Mouse (Mus musculus): Measurements from ENCODE around the gene Lbhd1. TPM values are rescaled to one million over a fixed set of nuclear protein-coding genes. Genes with fewer than 3 reads are reported as not detected.

The Lbhd1 gene
- polyA plus RNA-seq, 1 experiment from 2014 or later: 2.5 TPM

DNA sequence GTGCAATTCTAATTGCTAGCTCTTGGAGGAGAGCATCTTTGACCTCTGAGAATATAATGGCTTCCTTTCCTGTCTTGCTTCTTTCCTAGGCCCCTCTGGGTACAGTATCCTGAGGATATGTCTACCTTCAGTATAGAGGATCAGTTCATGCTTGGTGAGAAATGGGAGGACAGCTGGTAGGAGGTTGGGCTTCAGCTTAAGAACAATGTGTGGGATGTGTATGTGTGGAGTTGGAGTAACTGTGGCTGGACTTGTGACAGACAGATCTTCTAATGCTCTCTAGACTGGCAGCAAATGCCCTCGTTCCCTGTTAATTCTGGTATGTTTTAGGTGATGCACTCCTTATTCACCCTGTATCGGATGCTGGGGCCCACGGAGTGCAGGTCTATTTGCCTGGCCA is 30.7 kb downstream of the Lbhd1 start:
- 89% methylated on average over 3 of the region's 3 CpGs for WGBS (ENCODE audit: missing documents)
- no peaks in the 10 kb centered on the region for H3K79me2 ChIP-seq (ENCODE audit: inconsistent target)
- H3K27ac ChIP-seq: no peak overlapping the region
- peaks cover 66% of the 10 kb centered on the region for H3K36me3 ChIP-seq (ENCODE audit: inconsistent target)
- no peak overlapping the region for H3K4me3 ChIP-seq (ENCODE audit: inconsistent target)

DNA sequence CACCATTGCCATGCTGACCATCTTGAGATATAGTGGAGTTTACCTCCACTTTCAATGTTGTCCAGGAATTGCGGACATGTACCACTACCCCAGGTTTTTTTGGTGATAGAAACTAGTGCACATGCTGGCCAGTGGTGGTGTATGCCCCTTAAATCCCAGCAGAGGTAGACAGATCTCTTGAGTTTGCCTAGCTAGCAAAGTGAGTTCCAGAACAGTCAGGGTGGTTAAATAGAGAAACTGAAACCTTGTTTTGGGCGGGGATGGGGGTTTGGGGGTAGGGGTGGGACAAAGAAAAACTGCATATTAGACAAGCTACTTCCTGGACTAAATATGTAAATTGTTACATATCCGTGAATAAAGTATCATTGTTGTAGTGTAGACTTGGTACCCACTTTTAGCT is 35.5 kb downstream of the Lbhd1 start:
- H3K4me3 ChIP-seq (ENCODE audit: inconsistent target): no peak overlapping the region
- H3K36me3 ChIP-seq (ENCODE audit: inconsistent target): peaks cover 25% of the 10 kb centered on the region
- no peak overlapping the region for H3K27ac ChIP-seq
- WGBS (ENCODE audit: missing documents): 75% methylated on average over 2 of the region's 3 CpGs
- H3K79me2 ChIP-seq (ENCODE audit: inconsistent target): peaks cover 34% of the 10 kb centered on the region

DNA sequence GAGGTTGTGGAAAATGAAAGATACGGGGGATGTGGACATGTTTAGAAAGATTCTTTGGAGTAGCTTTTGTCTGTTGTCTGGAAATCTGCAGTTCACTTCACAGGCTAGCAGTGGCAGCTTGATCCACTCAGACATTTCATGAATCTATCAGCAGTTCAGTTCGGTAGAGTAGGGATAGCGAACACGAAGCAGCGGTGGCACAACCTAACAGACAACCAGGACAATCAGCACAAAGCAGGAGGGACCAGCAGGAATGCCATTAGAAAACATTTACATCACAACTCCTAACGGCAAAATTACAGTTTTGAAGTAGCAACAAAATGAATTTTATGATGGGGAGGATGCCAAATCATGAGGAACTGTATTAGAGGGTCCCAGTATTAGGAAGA is 36.1 kb downstream of the Lbhd1 start:
- 77% methylated on average over 5 of the region's 6 CpGs for WGBS (ENCODE audit: missing documents)
- Histone ChIP-seq H3K79me2 (ENCODE audit: inconsistent target) (peaks cover 41% of the 10 kb centered on the region), H3K27ac (peak overlapping the region; percentile 49), H3K36me3 (ENCODE audit: inconsistent target) (peaks cover 18% of the 10 kb centered on the region), H3K4me3 (ENCODE audit: inconsistent target) (no peak overlapping the region)

DNA sequence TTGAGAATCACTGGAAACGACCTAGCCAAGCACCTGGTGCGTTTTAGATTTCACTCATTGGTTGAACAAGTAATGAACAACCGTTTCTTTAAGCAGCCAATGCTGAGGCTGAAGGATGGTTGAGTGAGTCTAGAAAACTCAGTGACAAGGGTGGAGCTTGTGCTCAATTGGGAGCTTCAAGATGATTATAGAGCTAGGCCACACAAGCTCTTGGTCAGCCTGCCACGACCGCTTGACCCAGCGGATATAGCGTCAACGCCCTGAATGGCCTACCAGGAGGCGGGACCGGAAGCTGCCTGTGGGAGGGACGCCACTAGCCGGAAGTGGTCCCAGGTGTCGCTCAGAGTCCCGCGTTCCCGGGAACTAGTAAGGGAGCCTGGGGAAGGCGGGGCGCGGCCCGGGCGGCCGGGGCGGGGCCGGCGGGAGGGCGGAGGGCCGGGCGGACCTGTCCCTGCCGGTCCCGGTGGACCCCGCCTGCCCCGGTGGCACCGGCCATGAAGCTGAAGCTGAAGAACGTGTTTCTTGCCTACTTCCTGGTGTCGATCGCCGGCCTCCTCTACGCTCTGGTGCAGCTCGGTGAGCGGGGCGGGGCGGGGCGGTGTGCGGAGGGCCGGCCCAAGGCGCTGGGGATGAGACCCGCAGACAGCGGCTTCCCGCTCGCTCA is 36.7 kb downstream of the Lbhd1 start, which contains the start of gene B3gat3:
TSS of gene B3gat3 (plus strand) at position 302 of the 664 bp plus-strand sequence.
- Histone ChIP-seq H3K27ac (peak within 1 kb of the TSS; percentile 81), H3K4me3 (ENCODE audit: inconsistent target) (peak within 1 kb of the TSS; percentile 93), H3K36me3 (ENCODE audit: inconsistent target) (peaks cover 14% of the 10 kb centered on the region), H3K79me2 (ENCODE audit: inconsistent target) (peaks cover 44% of the 10 kb centered on the region)
- under 1% methylated on average over 48 of the region's 50 CpGs for WGBS (ENCODE audit: missing documents)

DNA sequence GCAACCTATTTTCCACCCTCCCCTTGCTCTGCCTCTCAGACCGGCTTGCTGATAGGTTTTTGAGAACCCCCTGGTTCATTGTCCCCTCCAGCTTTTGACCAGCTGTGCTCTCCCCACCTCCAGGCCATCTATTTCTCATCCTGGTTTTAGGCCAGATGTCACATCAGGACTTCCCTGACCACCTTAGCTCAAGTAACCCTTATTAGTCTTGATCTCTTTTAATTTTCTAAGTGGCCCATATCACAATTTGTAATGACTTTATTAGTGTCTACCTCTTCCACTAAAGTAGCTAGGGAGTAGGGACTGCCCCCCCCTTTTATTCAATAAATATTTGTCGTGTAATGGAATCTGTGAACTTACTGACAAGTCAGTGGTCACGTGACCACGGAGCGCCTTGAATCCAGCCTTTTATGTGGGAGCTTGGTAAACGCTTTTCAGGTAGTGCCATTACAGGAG is 37.3 kb downstream of the Lbhd1 start:
- Histone ChIP-seq H3K27ac (peak overlapping the region; percentile 81), H3K4me3 (ENCODE audit: inconsistent target) (peak overlapping the region; percentile 93), H3K79me2 (ENCODE audit: inconsistent target) (peaks cover 47% of the 10 kb centered on the region), H3K36me3 (ENCODE audit: inconsistent target) (peaks cover 14% of the 10 kb centered on the region)
- 1% methylated on average over 6 of the region's 6 CpGs for WGBS (ENCODE audit: missing documents)

DNA sequence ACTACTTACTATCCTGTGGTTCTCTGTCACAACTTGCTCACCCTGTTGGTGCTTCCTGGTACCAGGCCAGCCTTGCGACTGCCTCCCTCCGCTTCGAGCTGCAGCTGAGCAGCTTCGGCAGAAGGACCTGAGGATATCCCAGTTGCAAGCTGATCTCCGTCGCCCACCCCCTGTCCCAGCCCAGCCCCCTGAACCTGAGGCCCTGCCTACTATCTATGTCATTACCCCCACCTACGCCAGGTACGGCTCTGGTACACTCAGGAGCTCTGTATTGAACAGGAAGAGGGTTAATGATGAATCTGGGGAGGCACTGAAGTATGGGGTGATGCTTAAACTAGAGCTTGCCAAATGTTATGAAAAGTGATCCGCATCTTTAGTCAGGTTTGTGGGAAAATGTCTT is 38.2 kb downstream of the Lbhd1 start:
- 0 out of 2 replicates have a peak overlapping the region, but pooled peaks have one; percentile 81 for H3K27ac ChIP-seq

DNA sequence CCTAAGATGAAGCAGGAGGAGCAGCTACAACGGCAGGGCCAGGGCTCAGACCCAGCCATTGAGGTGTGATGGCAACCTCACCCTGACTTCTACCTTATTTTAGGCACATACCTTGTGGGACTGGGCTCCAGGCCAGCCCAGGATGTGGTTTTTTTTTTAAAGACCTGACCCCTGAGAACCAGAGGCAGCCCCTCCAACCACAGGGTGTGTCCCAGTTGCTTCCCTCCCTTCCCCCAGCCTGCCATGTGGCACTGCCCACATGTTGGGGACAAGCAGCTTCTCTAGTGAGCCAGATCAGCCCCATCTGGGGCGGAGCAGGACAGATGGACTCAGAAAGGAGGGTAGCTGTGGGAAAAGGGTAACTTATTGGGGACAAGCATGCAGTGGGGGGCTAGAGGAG is 43.2 kb downstream of the Lbhd1 start:
- H3K36me3 ChIP-seq (ENCODE audit: inconsistent target): peaks cover 18% of the 10 kb centered on the region; the same call in 1 of the 2 replicates
- H3K27ac ChIP-seq: no peak overlapping the region
- H3K79me2 ChIP-seq (ENCODE audit: inconsistent target): peaks cover 49% of the 10 kb centered on the region
- 32% methylated on average over 2 of the region's 2 CpGs for WGBS (ENCODE audit: missing documents)
- no peak overlapping the region for H3K4me3 ChIP-seq (ENCODE audit: inconsistent target)

More for the DNA sequence above, 38.2 kb downstream of the Lbhd1 start:
- Histone ChIP-seq H3K79me2 (ENCODE audit: inconsistent target) (peaks cover 47% of the 10 kb centered on the region), H3K36me3 (ENCODE audit: inconsistent target) (peaks cover 15% of the 10 kb centered on the region; the same call in 1 of the 2 replicates), H3K4me3 (ENCODE audit: inconsistent target) (peak overlapping the region; percentile 93)
- 72% methylated on average over 8 of the region's 9 CpGs for WGBS (ENCODE audit: missing documents)

DNA sequence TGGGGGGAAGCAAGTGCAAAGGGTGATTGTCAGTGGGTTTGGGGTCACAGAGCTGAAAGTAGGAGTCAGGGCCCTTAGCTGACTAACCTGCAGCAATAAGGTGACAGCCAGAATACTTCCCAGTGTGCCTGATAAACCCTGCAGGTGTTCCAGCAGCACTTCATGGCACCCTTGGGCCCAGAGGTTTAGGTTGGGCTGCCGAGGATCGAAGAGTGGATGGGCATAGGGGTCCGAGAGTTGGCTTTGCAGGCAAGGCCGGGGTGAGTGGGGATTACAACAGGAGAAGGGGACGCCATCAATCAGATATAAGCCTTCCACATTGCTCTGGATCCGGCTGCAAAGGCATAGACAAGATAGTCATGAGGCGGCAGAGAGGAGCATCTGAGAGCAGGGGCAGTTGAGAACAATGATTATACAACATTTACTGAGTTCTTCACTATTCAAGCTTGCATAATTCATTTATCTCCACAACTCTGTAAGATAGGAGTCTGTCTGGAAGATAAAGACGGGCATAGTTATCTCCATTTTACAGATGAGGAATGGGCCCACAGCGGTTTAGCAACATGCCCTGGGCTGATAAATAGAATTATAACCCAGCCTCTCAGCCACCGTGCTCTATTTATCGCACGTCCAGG is 44.5 kb downstream of the Lbhd1 start:
- Histone ChIP-seq H3K79me2 (ENCODE audit: inconsistent target) (peaks cover 36% of the 10 kb centered on the region), H3K27ac (no peak overlapping the region), H3K4me3 (ENCODE audit: inconsistent target) (no peak overlapping the region), H3K36me3 (ENCODE audit: inconsistent target) (peaks cover 21% of the 10 kb centered on the region; the same call in 1 of the 2 replicates)
- WGBS (ENCODE audit: missing documents): 94% methylated on average over 12 of the region's 12 CpGs

DNA sequence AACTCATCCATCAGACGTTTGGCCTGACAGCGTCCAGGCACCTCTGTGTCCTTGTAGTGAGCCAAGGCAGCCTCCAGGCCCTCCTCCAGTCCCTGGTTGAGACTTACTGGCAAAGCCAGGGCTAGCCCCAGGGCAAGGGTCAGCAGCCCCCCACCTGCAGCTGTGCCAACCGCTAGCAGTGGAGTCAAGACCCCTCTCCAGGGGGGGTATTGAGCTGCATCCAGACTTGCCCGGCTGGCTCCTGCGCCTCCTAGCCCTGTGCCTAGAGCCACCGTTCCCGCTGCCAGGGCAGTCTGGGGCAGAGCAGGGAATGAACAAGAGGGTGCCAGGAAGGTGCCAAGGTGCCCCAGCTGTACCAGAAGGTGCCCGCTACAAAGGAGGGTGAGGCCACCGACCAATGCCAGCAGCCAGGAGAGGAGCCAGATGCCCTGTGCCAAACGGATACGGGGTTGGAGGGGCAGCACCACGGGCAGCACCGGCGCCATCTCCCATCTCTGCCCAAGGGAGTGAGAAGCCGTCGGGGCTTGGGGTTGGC is 45.2 kb downstream of the Lbhd1 start:
- Histone ChIP-seq H3K36me3 (ENCODE audit: inconsistent target) (peaks cover 28% of the 10 kb centered on the region), H3K4me3 (ENCODE audit: inconsistent target) (peak overlapping the region; percentile 67), H3K79me2 (ENCODE audit: inconsistent target) (peaks cover 29% of the 10 kb centered on the region), H3K27ac (no peak overlapping the region)
- 54% methylated on average over 16 of the region's 16 CpGs for WGBS (ENCODE audit: missing documents)

DNA sequence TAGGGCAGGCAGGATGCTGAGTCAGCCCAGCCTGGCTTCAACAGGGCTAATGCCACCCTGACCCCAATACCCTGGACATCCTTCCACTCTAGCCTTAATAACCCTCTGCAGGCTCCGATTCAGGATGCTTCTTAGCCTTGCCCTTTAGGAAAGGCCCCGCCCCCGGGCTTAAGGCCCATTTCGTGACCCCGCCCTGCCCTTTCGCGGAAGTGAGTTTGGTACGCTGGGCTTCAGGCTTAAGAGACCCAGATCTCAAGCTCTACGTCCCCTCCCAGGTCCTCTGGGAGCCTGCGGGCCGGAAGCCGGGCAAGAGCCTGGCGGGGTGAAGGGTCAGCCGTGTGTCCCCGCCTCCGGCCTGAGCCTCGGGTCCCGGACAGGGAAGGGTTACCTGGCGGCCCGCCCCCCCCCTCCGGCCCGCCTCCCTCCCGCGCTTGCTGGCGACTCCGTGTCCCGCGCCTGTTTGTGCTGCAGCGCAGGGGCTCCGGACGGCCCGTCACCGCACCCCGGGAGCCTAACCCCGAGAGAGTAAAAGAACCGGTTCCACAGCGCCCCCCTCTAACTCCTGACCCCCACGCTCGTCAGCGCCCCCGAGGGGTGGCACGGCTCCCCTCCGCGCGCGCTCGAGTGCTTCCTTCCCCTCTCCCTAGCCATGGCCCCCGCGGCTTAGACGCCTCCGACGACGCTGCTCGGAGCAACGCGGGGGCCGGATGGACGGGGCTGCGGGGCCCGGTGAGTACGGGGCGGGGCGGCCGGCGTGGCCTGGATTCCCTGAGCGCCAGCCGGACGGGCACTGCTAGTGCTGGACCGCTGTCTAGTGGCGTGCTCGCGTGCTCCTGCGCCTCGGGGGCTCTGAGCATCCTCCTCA is 45.9 kb downstream of the Lbhd1 start, which contains the start of the genes Rom1 and Eml3:
TSS of gene Rom1 (minus strand) at position 133 of the 865 bp plus-strand sequence.
TSS of gene Eml3 (plus strand) at position 329 of the 865 bp plus-strand sequence.
- Histone ChIP-seq H3K79me2 (ENCODE audit: inconsistent target) (peaks cover 22% of the 10 kb centered on the region; the same call in 1 of the 2 replicates), H3K27ac (no peak within 1 kb of the TSS), H3K4me3 (ENCODE audit: inconsistent target) (peak within 1 kb of the TSS; percentile 67), H3K36me3 (ENCODE audit: inconsistent target) (peaks cover 35% of the 10 kb centered on the region)
- WGBS (ENCODE audit: missing documents): under 1% methylated on average over 66 of the region's 74 CpGs

DNA sequence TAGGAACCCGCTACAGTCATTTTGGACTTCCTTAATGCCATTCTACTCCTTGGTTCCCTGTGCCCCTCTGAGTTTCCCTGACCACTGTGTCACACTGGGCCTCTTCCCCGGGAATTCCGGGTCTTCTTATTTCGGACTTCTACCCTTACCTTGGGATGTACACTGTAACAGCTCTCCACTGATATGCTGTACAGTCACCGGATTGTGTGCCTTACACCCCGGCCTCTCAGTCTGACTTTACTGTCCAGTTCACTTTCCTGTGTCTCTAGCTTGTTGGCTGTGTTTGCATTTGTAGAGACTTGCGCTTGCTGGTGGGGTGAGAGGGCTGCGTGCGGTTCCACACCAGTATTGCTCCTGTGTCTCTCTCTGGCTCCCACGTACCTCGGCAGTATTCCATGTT is 46.6 kb downstream of the Lbhd1 start:
- peaks cover 42% of the 10 kb centered on the region for H3K36me3 ChIP-seq (ENCODE audit: inconsistent target)
- H3K79me2 ChIP-seq (ENCODE audit: inconsistent target): peaks cover 18% of the 10 kb centered on the region; the same call in 1 of the 2 replicates
- WGBS (ENCODE audit: missing documents): 6% methylated on average over 11 of the region's 11 CpGs
- H3K4me3 ChIP-seq (ENCODE audit: inconsistent target): peak overlapping the region; percentile 67
- no peak overlapping the region for H3K27ac ChIP-seq

DNA sequence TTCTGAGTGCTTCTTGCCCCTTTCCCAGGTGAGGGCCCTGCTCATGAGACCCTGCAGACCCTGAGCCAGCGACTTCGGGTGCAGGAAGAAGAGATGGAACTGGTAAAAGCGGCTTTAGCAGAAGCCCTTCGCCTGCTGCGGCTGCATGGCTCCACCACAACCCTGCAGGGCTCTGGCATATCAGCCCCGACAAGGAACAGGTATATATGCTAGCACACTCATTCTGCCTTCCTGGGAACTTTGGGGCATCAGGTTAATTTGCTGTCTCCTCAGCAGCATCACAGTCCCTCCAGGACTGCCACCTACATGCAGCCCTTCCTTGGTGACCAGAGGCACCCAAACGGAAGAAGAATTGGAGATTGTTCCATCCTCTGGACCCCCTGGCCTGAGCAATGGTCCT is 47.2 kb downstream of the Lbhd1 start:
- peaks cover 39% of the 10 kb centered on the region for H3K36me3 ChIP-seq (ENCODE audit: inconsistent target)
- H3K4me3 ChIP-seq (ENCODE audit: inconsistent target): peak overlapping the region; percentile 67; the same call in 1 of the 2 replicates
- H3K79me2 ChIP-seq (ENCODE audit: inconsistent target): peaks cover 14% of the 10 kb centered on the region; the same call in 1 of the 2 replicates
- H3K27ac ChIP-seq: no peak overlapping the region
- 83% methylated on average over 7 of the region's 7 CpGs for WGBS (ENCODE audit: missing documents)

DNA sequence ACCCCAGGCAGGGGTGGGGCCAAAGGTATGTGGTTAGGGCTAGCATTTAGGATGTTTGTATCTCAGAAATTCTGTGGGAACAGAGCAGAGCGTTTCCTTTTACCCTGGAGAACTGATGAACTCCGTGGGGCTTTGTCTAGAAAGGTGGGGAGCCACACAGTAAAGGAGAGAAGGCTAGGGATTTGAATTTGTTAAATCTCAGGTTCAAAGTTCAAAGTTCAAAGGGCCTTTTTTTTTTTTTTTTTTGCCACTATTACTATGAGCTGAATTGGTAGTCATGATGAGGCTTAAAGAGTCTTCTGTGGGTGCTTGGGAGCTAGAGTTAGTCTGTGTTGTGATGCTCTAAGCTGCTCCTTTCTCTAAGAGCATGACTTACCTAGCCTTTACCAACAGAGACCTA is 53.2 kb downstream of the Lbhd1 start:
- Histone ChIP-seq H3K4me3 (ENCODE audit: inconsistent target) (no peak overlapping the region), H3K36me3 (ENCODE audit: inconsistent target) (peaks cover 44% of the 10 kb centered on the region), H3K27ac (no peak overlapping the region), H3K79me2 (ENCODE audit: inconsistent target) (no peaks in the 10 kb centered on the region)
- WGBS (ENCODE audit: missing documents): 97% methylated on average over 2 of the region's 2 CpGs

DNA sequence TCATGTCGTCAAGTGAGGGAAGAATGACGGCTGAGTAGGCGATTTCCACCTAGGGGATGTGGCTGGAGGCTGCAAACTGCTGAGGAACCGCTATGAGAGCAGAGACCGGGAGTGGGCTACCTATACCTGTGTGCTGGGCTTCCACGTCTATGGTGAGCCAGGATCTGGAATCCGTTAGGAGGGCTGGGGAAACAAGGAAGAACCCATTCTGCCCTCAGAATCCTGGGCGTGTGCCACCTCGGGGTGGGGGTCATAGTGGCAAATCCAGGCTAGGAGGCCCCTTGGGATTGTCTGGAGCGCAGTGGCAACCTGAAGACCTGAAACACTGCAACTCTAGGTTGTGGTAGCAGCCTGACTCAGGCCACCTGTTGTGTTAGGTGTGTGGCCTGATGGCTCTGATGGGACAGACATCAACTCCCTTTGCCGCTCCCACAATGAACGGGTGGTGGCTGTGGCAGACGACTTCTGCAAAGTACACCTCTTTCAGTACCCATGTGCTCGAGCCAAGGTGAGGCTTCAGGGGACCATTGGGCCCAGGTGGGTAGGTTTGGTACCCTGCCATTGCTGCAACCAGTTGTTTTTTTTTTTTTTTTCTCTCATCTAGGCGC is 57.1 kb downstream of the Lbhd1 start:
- peaks cover 20% of the 10 kb centered on the region; the same call in 1 of the 2 replicates for H3K36me3 ChIP-seq (ENCODE audit: inconsistent target)
- 92% methylated on average over 15 of the region's 15 CpGs for whole genome bisulfite sequencing (ENCODE audit: missing documents)
- no peak overlapping the region for H3K4me3 ChIP-seq (ENCODE audit: inconsistent target)
- no peak overlapping the region for H3K27ac ChIP-seq
- peaks cover 35% of the 10 kb centered on the region for H3K79me2 ChIP-seq (ENCODE audit: inconsistent target)
